Mouse (Mus musculus) heart, postnatal 25 days (tissue): ENCODE measurements around the gene 9930021J03Rik. TPM values are rescaled to one million over a fixed set of nuclear protein-coding genes. Genes with fewer than 3 reads are reported as not detected.
A peak's percentile ranks its signal among the peaks of the same experiment; 100 is the strongest.

Experiments used
- DNase-seq: peaks from one replicate; pipeline ENCODE4 v3.0.0; 2022; ENCODE audit warnings: low spot score
- intact Hi-C: fragments of 180-260 bp; cut with DNase I; formaldehyde crosslinking; loops from one replicate; pipeline ENCODE4 v1.15.1; 2025
- total RNA-seq, 2 experiments: library from RNA; stranded (reverse); gene quantifications; 2 replicates each; pipeline ENCODE4 v1.2.3; 2021

The 9930021J03Rik gene
- total RNA-seq, 2 experiments from 2014 or later = 10.1 to 14.7 TPM

- DNase-seq = no peak
- intact Hi-C loops = no loop called here
Observed at GRCm38 (mm10) chr19:29704436-29704835, 101.4 kb downstream of the 9930021J03Rik start.

GRCm38 (mm10) chr19:29701707-29702106 lies 104.1 kb downstream of the 9930021J03Rik start:
- no peak for DNase-seq
- intact Hi-C loops = no loop called here

GRCm38 (mm10) chr19:29697245-29697874 lies 108.4 kb downstream of the 9930021J03Rik start, which contains the start of gene Mlana:
Mlana (plus strand) TSS chr19:29697824.
- DNase-seq = no peak
- intact Hi-C loops = no loop called here

- intact Hi-C loops = no loop called here
- no peak for DNase-seq
Observed at GRCm38 (mm10) chr19:29696840-29697239, 108.9 kb downstream of the 9930021J03Rik start.

GRCm38 (mm10) chr19:29696309-29696708 lies 109.5 kb downstream of the 9930021J03Rik start:
- intact Hi-C loops = no loop called here
- DNase-seq = no peak

GRCm38 (mm10) chr19:29695071-29695470 lies 110.7 kb downstream of the 9930021J03Rik start:
- no peak for DNase-seq
- intact Hi-C loops = no loop called here

- peak; percentile 14 for DNase-seq
- intact Hi-C loops = loop anchor here (2.0 to 10.0 kb wide), 3 partner anchors 137 to 521 kb away; no protein-coding TSS in a partner anchor
Observed at GRCm38 (mm10) chr19:29683844-29684540, 121.8 kb downstream of the 9930021J03Rik start.

GRCm38 (mm10) chr19:29680182-29681152 lies 125.3 kb downstream of the 9930021J03Rik start:
- intact Hi-C loops = loop anchor here (5.0 to 10.0 kb wide), 2 partner anchors 297 to 524 kb away; no protein-coding TSS in a partner anchor

GRCm38 (mm10) chr19:29678181-29678778 lies 127.5 kb downstream of the 9930021J03Rik start:
- DNase-seq = no peak
- intact Hi-C loops = no loop called here

More at GRCm38 (mm10) chr19:29680182-29681152, 125.3 kb downstream of the 9930021J03Rik start:
- no peak for DNase-seq

GRCm38 (mm10) chr19:29676479-29677193 lies 129.2 kb downstream of the 9930021J03Rik start:
- intact Hi-C loops = no loop called here

GRCm38 (mm10) chr19:29675562-29676078 lies 130.2 kb downstream of the 9930021J03Rik start:
- intact Hi-C loops = no loop called here
- no peak for DNase-seq

More at GRCm38 (mm10) chr19:29676479-29677193, 129.2 kb downstream of the 9930021J03Rik start:
- no peak for DNase-seq

- intact Hi-C loops = no loop called here
- DNase-seq = no peak
Observed at GRCm38 (mm10) chr19:29674946-29675345, 130.8 kb downstream of the 9930021J03Rik start.

- intact Hi-C loops = no loop called here
- DNase-seq = no peak
Observed at GRCm38 (mm10) chr19:29672660-29673059, 133.1 kb downstream of the 9930021J03Rik start.

GRCm38 (mm10) chr19:29671160-29671559 lies 134.6 kb downstream of the 9930021J03Rik start:
- intact Hi-C loops = no loop called here

GRCm38 (mm10) chr19:29670247-29670646 lies 135.5 kb downstream of the 9930021J03Rik start:
- intact Hi-C loops = no loop called here
- no peak for DNase-seq

More at GRCm38 (mm10) chr19:29671160-29671559, 134.6 kb downstream of the 9930021J03Rik start:
- DNase-seq = no peak

- intact Hi-C loops = no loop called here
- no peak for DNase-seq
Observed at GRCm38 (mm10) chr19:29668135-29668534, 137.7 kb downstream of the 9930021J03Rik start.

GRCm38 (mm10) chr19:29666965-29667594 lies 138.7 kb downstream of the 9930021J03Rik start:
- intact Hi-C loops = no loop called here
- no peak for DNase-seq

GRCm38 (mm10) chr19:29666164-29666563 lies 139.6 kb downstream of the 9930021J03Rik start:
- DNase-seq = no peak
- intact Hi-C loops = no loop called here
